Mouse (Mus musculus) heart, embryonic 16.5 days (tissue): Measurements from ENCODE around the gene Tmem243. TPM values are rescaled to one million over a fixed set of nuclear protein-coding genes. Genes with fewer than 3 reads are reported as not detected.

ENCODE experiments used
- ATAC-seq: fragments of 200-750 bp; cut with Nextera tagmentation; replicated peaks from 2 replicates; pipeline ENCODE4 v1.8.0; 2017; ENCODE audit warnings: moderate number of reproducible peaks; ENCODE audit not compliant: insufficient read depth, low FRiP score; ENCODE audit errors: extremely low read depth
- H3K27ac ChIP-seq: fragments of 300-500 bp; sonication (generic); 2 replicates; pipeline ENCODE4 v1.5.1; 2014; ENCODE audit warnings: mild to moderate bottlenecking, low read length, control low read depth, moderate library complexity
- H3K27me3 ChIP-seq: fragments of 300-500 bp; sonication (generic); 2 replicates; pipeline ENCODE4 v1.6.1; 2014; ENCODE audit warnings: low read length, mixed read lengths; ENCODE audit not compliant: control insufficient read depth, insufficient read depth
- H3K36me3 ChIP-seq: fragments of 300-500 bp; sonication (generic); 2 replicates; pipeline ENCODE4 v1.6.1; 2014; ENCODE audit not compliant: control insufficient read depth, insufficient read depth
- H3K4me1 ChIP-seq: fragments of 300-500 bp; sonication (generic); 2 replicates; pipeline ENCODE4 v1.6.1; 2014; ENCODE audit warnings: low read length, mixed read lengths; ENCODE audit not compliant: control insufficient read depth, insufficient read depth
- H3K4me2 ChIP-seq: fragments of 300-500 bp; sonication (generic); 2 replicates; pipeline ENCODE4 v1.6.1; 2014; ENCODE audit warnings: low read depth, mild to moderate bottlenecking, control low read depth, low read length
- H3K4me3 ChIP-seq: fragments of 300-500 bp; sonication (generic); 2 replicates; pipeline ENCODE4 v1.5.1; 2014; ENCODE audit warnings: mild to moderate bottlenecking, control low read depth, low read length
- H3K9ac ChIP-seq: fragments of 300-500 bp; sonication (generic); 2 replicates; pipeline ENCODE4 v1.6.1; 2014; ENCODE audit warnings: low read length, control low read depth
- H3K9me3 ChIP-seq: fragments of 300-500 bp; sonication (generic); replicated peaks from 2 replicates; pipeline ENCODE4 v1.6.1; 2016; ENCODE audit warnings: low read length; ENCODE audit not compliant: control insufficient read depth
- WGBS: fragments of 180-500 bp; shearing (Covaris S2); extraction: QIAGEN DNeasy Blood & Tissue Kit; methylation state at CpG from one replicate; pipeline ENCODE4 v1.1.7; 2014; 5-methylcytosine and 5-hydroxymethylcytosine counted together
- polyA plus RNA-seq: library from polyadenylated mRNA; unstranded; fragments of >200 nt; fragmentation: Nextera tagmentation; extraction: Ambion mirVana; gene quantifications from 2 replicates; pipeline ENCODE4 v1.2.1, GENCODE M21; 2015

Tmem243 gene
- polyA plus RNA-seq, 1 experiment from 2014 or later = 10.4 TPM

GRCm38 (mm10) chr5:9071360-9071759 lies 29.1 kb upstream of the Tmem243 start:
- H3K9me3 ChIP-seq = no peaks in the 10 kb centered on the region
- no peak for ATAC-seq
- H3K36me3 ChIP-seq = no peaks in the 10 kb centered on the region
- H3K27ac ChIP-seq = no peak overlapping the region
- 88% methylated on average over 3 of the region's 3 CpGs for WGBS
- no peak overlapping the region for H3K4me3 ChIP-seq
- H3K4me2 ChIP-seq = no peak overlapping the region
- no peak overlapping the region for H3K9ac ChIP-seq
- H3K27me3 ChIP-seq = no peaks in the 10 kb centered on the region
- no peaks in the 10 kb centered on the region for H3K4me1 ChIP-seq

GRCm38 (mm10) chr5:9073177-9073854 lies 27.2 kb upstream of the Tmem243 start:
- Histone ChIP-seq H3K27ac (no peak overlapping the region), H3K36me3 (no peaks in the 10 kb centered on the region), H3K4me2 (no peak overlapping the region), H3K9me3 (no peaks in the 10 kb centered on the region), H3K4me3 (no peak overlapping the region), H3K9ac (no peak overlapping the region), H3K27me3 (no peaks in the 10 kb centered on the region), H3K4me1 (no peaks in the 10 kb centered on the region)
- 50% methylated on average over 5 of the region's 5 CpGs for WGBS
- ATAC-seq = 0 out of 2 replicates have a peak, but pooled peaks have one; percentile 6

GRCm38 (mm10) chr5:9079773-9080501 lies 20.5 kb upstream of the Tmem243 start:
- Histone ChIP-seq H3K9me3 (no peaks in the 10 kb centered on the region), H3K4me3 (no peak overlapping the region), H3K27ac (no peak overlapping the region), H3K36me3 (no peaks in the 10 kb centered on the region), H3K4me2 (no peak overlapping the region), H3K9ac (no peak overlapping the region), H3K27me3 (no peaks in the 10 kb centered on the region), H3K4me1 (no peaks in the 10 kb centered on the region)
- no peak for ATAC-seq

GRCm38 (mm10) chr5:9086924-9087719 lies 13.3 kb upstream of the Tmem243 start:
- Histone ChIP-seq H3K27me3 (no peaks in the 10 kb centered on the region), H3K4me3 (no peak overlapping the region), H3K9ac (no peak overlapping the region), H3K4me2 (no peak overlapping the region), H3K27ac (no peak overlapping the region), H3K36me3 (no peaks in the 10 kb centered on the region), H3K9me3 (no peaks in the 10 kb centered on the region), H3K4me1 (no peaks in the 10 kb centered on the region)
- 0 out of 2 replicates have a peak, but pooled peaks have one; percentile 28 for ATAC-seq
- WGBS = 55% methylated on average over 3 of the region's 3 CpGs

- no peak overlapping the region for H3K27ac ChIP-seq
- no peaks in the 10 kb centered on the region for H3K36me3 ChIP-seq
- no peaks in the 10 kb centered on the region for H3K27me3 ChIP-seq
- no peaks in the 10 kb centered on the region for H3K4me1 ChIP-seq
- H3K9me3 ChIP-seq = no peaks in the 10 kb centered on the region
- no peak for ATAC-seq
- no peak overlapping the region for H3K4me2 ChIP-seq
- H3K9ac ChIP-seq = no peak overlapping the region
- H3K4me3 ChIP-seq = no peak overlapping the region
- WGBS = 76% methylated on average over 6 of the region's 6 CpGs
These were observed 9.9 kb upstream of the Tmem243 start for GRCm38 (mm10) chr5:9090493-9091106.

GRCm38 (mm10) chr5:9092716-9093115 lies 7.8 kb upstream of the Tmem243 start:
- Histone ChIP-seq H3K9ac (no peak overlapping the region), H3K4me3 (no peak overlapping the region), H3K36me3 (no peaks in the 10 kb centered on the region), H3K4me2 (no peak overlapping the region), H3K27me3 (no peaks in the 10 kb centered on the region), H3K4me1 (no peaks in the 10 kb centered on the region), H3K9me3 (peaks cover 6% of the 10 kb centered on the region), H3K27ac (no peak overlapping the region)
- WGBS = 85% methylated on average over 1 of the region's 1 CpGs
- no peak for ATAC-seq

- no peak for ATAC-seq
- no peak overlapping the region for H3K27ac ChIP-seq
- peaks cover 6% of the 10 kb centered on the region for H3K9me3 ChIP-seq
These were observed 7.0 kb upstream of the Tmem243 start for GRCm38 (mm10) chr5:9093490-9093889.

GRCm38 (mm10) chr5:9100849-9101801 lies 657 bp downstream of the Tmem243 start:
- Histone ChIP-seq H3K4me2 (peak overlapping the region; percentile 80), H3K4me3 (peak overlapping the region; percentile 80), H3K9me3 (peaks cover 5% of the 10 kb centered on the region), H3K4me1 (0 out of 2 replicates have a peak, but pooled peaks cover 2% of the 10 kb centered on the region), H3K36me3 (no peaks in the 10 kb centered on the region), H3K27me3 (peaks cover 10% of the 10 kb centered on the region; the same call in 1 of the 2 replicates), H3K9ac (peak overlapping the region; percentile 73), H3K27ac (peak overlapping the region; percentile 25; the same call in 1 of the 2 replicates)
- WGBS = 1% methylated on average over 81 of the region's 83 CpGs
- ATAC-seq = peak; percentile 73

More at GRCm38 (mm10) chr5:9093490-9093889, 7.0 kb upstream of the Tmem243 start:
- Histone ChIP-seq H3K4me1 (no peaks in the 10 kb centered on the region), H3K27me3 (no peaks in the 10 kb centered on the region), H3K36me3 (no peaks in the 10 kb centered on the region), H3K4me3 (no peak overlapping the region), H3K4me2 (no peak overlapping the region), H3K9ac (no peak overlapping the region)
- WGBS = 65% methylated on average over 4 of the region's 4 CpGs
